In the genomic region with DNA sequence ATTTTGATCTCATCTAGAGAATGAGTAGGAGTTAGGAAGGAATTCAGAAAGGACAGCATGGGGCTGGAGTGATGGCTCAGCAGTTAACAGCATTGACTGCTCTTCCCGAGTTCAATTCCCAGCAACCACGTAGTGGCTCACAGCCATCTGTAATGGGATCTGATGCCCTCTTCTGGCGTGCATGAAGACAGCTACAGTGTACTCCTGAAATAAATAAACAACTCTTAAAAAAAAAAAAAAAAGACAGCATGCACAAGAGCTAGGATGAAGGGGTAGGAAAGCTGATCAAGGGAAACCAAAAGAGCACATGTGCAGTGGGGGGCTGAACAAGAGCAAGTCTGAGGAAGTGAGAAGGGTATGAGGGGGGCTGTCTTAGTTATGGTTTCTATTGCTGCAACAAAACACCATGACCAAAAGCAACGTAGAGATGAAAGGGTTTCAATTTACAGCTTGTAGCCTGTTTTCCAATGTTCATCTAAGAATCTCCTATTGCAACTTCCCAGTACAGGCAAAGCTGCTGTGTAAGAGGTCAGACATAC, we compare ENCODE assay signal across 18 mouse cellular contexts.
A peak's percentile ranks its signal among the peaks of the same experiment; 100 is the strongest.
DNase-seq lines count a peak whose midpoint lies in the region; ATAC-seq and TF ChIP-seq lines count a peak whose summit lies in the region.
"Had no signal": no experiment of that assay in that cellular context is flagged by ENCODE, and none has a peak within 500 bp of the region (broad histone marks: within the 10 kb centered on the region; RNA-seq: fewer than 3 reads in every experiment).

No protein-coding gene starts in this region.

- no peak for DNase-seq in kidney, postnatal 0 days (ENCODE audit: low spot score)
- no peak for DNase-seq in kidney, adult 9 months
- no peak for DNase-seq in spleen, adult 2 months (ENCODE audit: low read depth in 1 of 2, low spot score in 2 of 2)
- no peak for DNase-seq in spleen, adult 18-20 months
- no peak for DNase-seq in right cerebral cortex, postnatal 10 days (ENCODE audit: low spot score in 2 of 2)
- no peak for DNase-seq in kidney, postnatal 10 days
- DNase-seq: adrenal gland, postnatal 25 days; cerebellum, postnatal 10 days; gastrocnemius, postnatal 14 days; lung, postnatal 4 days; right cerebral cortex, postnatal 25 days; thymus, adult 2 months had no signal

- no peak overlapping the region for H3K4me3 ChIP-seq in kidney, postnatal 0 days (replicated peaks; ENCODE audit: low read depth, low read length)
- no peak overlapping the region for H3K4me3 ChIP-seq in spleen, adult 2 months (ENCODE audit: extremely low read depth, insufficient read depth, insufficient read length)
- H3K4me3 ChIP-seq in bone marrow macrophage, adult 2 months (ENCODE audit: insufficient read depth, low read length): no peak overlapping the region
- H3K4me3 ChIP-seq: kidney, embryonic 15.5 days; liver, embryonic 15.5 days had no signal

- H3K4me1 ChIP-seq in kidney, postnatal 0 days (replicated peaks; ENCODE audit: insufficient read depth, low read length): no peaks in the 10 kb centered on the region
- peaks cover 37% of the 10 kb centered on the region for H3K4me1 ChIP-seq in spleen, adult 2 months (ENCODE audit: control insufficient read depth, insufficient read depth, insufficient read length)
- peaks cover 70% of the 10 kb centered on the region for H3K4me1 ChIP-seq in bone marrow macrophage, adult 2 months (ENCODE audit: control insufficient read depth, insufficient read depth, low read length)
- H3K4me1 ChIP-seq: kidney, embryonic 15.5 days had no signal

- peak; percentile 42 for TF ChIP-seq CTCF in kidney, postnatal 0 days (IDR thresholded peaks at IDR 0.05; ENCODE audit: low read depth)
- TF ChIP-seq CTCF in spleen, adult 2 months (IDR thresholded peaks at IDR 0.05; ENCODE audit: extremely low read depth, insufficient read depth, insufficient read length, insufficient replicate concordance): no peak
- TF ChIP-seq CTCF in bone marrow macrophage, adult 2 months (IDR thresholded peaks at IDR 0.05; ENCODE audit: low read depth, low read length): no peak

- 44% methylated on average over 4 of the region's 4 CpGs for WGBS in kidney, postnatal 0 days
- WGBS in spleen, adult 2 months: 54% methylated on average over 4 of the region's 4 CpGs

- no peaks in the 10 kb centered on the region for H3K36me3 ChIP-seq in kidney, postnatal 0 days (ENCODE audit: insufficient read depth, low read length)
- no peaks in the 10 kb centered on the region; the same call in 1 of the 2 replicates for H3K36me3 ChIP-seq in spleen, adult 2 months (ENCODE audit: control insufficient read depth, insufficient read depth, low read length)
- H3K36me3 ChIP-seq: kidney, embryonic 15.5 days had no signal

- no peaks in the 10 kb centered on the region for H3K27me3 ChIP-seq in kidney, postnatal 0 days (ENCODE audit: insufficient read depth, low read length)
- H3K27me3 ChIP-seq in spleen, adult 2 months (ENCODE audit: control insufficient read depth, insufficient read depth, low read length): no peaks in the 10 kb centered on the region
- H3K27me3 ChIP-seq: kidney, embryonic 15.5 days; liver, embryonic 15.5 days had no signal

- ATAC-seq in kidney, postnatal 0 days (replicated peaks; ENCODE audit: low FRiP score, low read depth): no peak
- ATAC-seq: CD4-positive, CD25-positive, alpha-beta regulatory T cell, adult 4 months; inflammation-experienced regulatory T-cells, adult 6 months had no signal

- H3K27ac ChIP-seq in kidney, postnatal 0 days: no peak overlapping the region
- peak overlapping the region; percentile 59; the same call in 1 of the 2 replicates for H3K27ac ChIP-seq in spleen, adult 2 months (ENCODE audit: insufficient read depth, low read length)
- H3K27ac ChIP-seq in bone marrow macrophage, adult 2 months (ENCODE audit: insufficient read depth, low read depth, low read length): peak overlapping the region; percentile 89
- H3K27ac ChIP-seq: kidney, embryonic 15.5 days; liver, embryonic 15.5 days had no signal

- H3K9ac ChIP-seq in kidney, postnatal 0 days (ENCODE audit: low read depth, low read length): no peak overlapping the region
- H3K9ac ChIP-seq: kidney, embryonic 15.5 days; liver, embryonic 15.5 days had no signal

- no peak for TF ChIP-seq POLR2A in spleen, adult 2 months (IDR thresholded peaks at IDR 0.05; ENCODE audit: low read depth, low read length)
- TF ChIP-seq POLR2A in bone marrow macrophage, adult 2 months (IDR thresholded peaks at IDR 0.05; ENCODE audit: borderline replicate concordance, low read depth, low read length): no peak

- no peak overlapping the region for H3K4me2 ChIP-seq in kidney, postnatal 0 days (ENCODE audit: low read length)
- H3K4me2 ChIP-seq: kidney, embryonic 15.5 days; liver, embryonic 15.5 days; midbrain, embryonic 11.5 days had no signal

- no peaks in the 10 kb centered on the region for H3K9me3 ChIP-seq in kidney, postnatal 0 days (replicated peaks; ENCODE audit: low read length)
- H3K9me3 ChIP-seq: kidney, embryonic 15.5 days; liver, embryonic 15.5 days had no signal
